Mouse (Mus musculus) embryonic fibroblast, embryonic 13.5 days (primary cell): ENCODE data around the gene Sult2b1.

Source experiments
- CTCF ChIP-seq: IDR thresholded peaks from 2 replicates; pipeline ENCODE4 v1.5.1; 2011; ENCODE audit warnings: mild to moderate bottlenecking, control low read depth, low read length, moderate library complexity, borderline replicate concordance; ENCODE audit not compliant: insufficient read depth
- POLR2A ChIP-seq: IDR thresholded peaks from 2 replicates; pipeline ENCODE4 v1.6.1; 2011; ENCODE audit warnings: low read depth, mild to moderate bottlenecking, control low read depth, low read length, moderate library complexity

DNA sequence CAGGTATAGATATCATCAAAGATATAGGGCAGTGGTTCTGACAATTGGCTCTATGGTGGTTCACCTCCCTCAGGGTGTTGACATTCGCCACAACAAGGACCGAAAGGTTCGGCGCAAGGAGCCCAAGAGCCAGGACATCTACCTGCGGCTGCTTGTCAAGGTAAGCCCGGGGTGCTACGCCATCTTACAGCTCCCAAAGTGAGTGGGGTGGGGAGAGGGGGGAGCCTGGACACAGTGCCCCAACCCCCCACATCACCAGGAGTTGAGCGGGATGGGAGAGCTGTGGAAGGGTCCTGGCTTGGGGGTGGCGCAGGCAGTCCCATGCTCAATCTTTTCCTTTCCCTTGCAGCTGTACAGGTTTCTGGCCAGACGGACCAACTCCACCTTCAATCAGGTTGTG lies 65.3 kb downstream of the Sult2b1 start:
- no peak for TF ChIP-seq POLR2A
- no peak for TF ChIP-seq CTCF
